Mouse (Mus musculus) v-Abl transformed pro-B cells (cell line): ENCODE data around the gene Gfra4.

Source experiments
- in situ Hi-C, 2 experiments: fragments of 400-800 bp; cut with MboI; formaldehyde crosslinking; loops; one replicate each; pipeline ENCODE4 v1.15.1; 2025; ENCODE audit not compliant: unreplicated experiment in 2 of 2

The Gfra4 gene

DNA sequence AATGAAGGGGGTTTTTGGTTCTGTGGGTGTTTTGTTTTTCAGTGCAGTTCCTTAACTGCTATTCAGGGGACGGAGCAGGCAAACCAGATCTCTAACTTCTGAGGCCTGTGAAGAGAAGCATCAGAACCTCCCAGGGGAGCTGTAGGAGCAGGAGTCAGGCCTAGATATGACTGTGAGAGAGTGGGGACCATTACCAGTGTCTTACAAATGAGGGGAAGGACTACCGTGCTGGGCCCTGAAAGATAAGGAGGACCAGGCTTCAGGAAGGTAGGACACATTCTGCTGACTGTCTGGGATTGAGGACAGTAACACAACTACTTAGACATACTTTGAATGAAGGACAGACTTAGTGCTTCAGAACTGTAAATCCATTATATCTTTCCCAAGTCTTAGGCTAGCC, 33.8 kb downstream of the Gfra4 start:
- in situ Hi-C loops: no loop called here

DNA sequence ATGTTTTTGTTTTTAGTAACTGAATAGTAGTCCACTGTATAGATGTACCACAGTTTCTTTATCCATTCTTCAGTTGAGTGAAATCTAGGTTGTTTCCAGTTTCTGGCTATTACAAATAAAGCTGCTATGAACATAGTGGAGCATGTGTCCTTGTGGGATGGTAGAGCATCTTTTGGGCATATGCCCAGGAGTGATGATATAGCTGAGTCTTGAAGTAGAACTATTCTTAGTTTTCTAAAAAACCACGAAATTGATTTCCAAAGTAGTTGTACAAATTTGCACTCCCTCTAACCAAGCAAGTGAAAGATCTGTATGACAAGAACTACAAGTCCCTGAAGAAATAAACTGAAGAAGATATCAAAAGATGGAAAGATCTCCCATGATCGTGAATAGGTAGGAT, 50.1 kb downstream of the Gfra4 start:
- in situ Hi-C loops: no loop called here
